Mouse (Mus musculus) layer of hippocampus, adult 8-10 months (tissue): ENCODE data around the gene Armc12. TPM values are rescaled to one million over a fixed set of nuclear protein-coding genes. Genes with fewer than 3 reads are reported as not detected.
"Not testable (repeated sequence)": the region's sequence is repeated elsewhere in the genome, so short reads cannot be mapped to it uniquely, and the experiment has no call there.

Source experiments
- DNase-seq, 2 experiments: peaks; one replicate each; pipeline ENCODE4 v3.0.0; 2022; ENCODE audit warnings: low spot score in 2 of 2
- total RNA-seq, 4 experiments: library from RNA; stranded (reverse); gene quantifications; 2 replicates each; pipeline ENCODE4 v1.2.4; 2022

Gene Armc12
- total RNA-seq, 4 experiments from 2014 or later: not detected

DNA sequence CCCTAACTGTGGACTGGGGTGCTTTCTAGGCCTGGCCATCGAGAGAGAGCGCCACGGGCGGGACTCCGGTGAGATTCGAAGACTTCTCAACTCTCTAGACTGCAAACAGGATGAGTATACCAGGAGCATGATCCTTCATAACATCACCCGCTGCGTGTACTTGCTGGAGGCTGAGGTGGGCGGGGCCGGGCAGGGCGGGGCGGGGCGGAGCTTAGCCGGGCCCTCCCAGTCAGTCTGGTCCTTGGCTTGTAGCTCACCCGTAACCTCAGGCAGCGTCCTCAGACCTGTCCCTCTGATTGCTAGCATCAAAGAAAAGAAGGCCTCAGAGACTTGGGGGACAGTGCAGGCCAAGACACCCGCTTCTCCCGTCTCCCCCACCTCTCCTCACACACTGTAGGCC lies 1.3 kb downstream of the Armc12 start:
- no peak for DNase-seq

GRCm38 (mm10) chr17:28532557-28532956 lies 2.0 kb downstream of the Armc12 start:
- no peak for DNase-seq

GRCm38 (mm10) chr17:28533327-28533726 lies 2.7 kb downstream of the Armc12 start:
- DNase-seq: no peak

DNA sequence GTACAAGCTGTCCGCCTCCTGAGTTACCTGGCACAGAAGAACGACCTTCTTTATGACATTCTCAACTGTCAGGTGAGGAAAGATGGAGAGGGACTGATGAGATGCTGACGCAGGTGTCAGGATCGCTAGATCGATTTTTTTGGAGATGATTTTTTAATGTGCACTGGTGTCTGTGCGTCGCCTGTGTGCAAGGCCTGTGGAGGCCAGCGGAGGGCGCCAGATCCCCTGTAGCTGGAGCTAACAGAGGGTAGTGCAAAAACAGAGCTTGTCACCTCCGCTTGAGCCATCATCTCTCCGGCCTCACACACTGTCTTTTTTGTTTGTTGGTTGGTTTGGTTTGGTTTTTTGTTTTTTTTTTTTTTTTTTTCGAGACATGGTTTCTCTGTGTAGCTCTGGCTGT lies 7.3 kb downstream of the Armc12 start:
- DNase-seq: no peak

DNA sequence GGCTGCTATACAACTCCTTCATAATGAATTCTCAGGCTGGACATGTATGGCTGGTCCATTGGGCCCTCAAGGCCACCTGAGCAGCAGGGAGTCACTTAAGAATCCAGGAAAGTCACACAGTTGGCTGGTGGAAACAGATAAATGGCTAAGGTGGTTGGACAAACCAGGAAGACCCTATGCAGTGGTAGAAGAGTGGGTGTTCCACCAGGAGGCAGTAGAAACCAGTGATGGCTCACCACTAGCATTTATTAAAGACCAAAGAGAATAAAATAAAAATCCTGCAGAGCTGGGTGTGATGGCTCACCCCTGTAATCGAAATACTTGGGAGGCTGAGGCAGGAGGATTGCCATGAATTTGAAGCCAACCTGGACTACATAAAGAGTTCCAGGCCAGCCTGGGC lies 16.3 kb downstream of the Armc12 start:
- no peak for DNase-seq

DNA sequence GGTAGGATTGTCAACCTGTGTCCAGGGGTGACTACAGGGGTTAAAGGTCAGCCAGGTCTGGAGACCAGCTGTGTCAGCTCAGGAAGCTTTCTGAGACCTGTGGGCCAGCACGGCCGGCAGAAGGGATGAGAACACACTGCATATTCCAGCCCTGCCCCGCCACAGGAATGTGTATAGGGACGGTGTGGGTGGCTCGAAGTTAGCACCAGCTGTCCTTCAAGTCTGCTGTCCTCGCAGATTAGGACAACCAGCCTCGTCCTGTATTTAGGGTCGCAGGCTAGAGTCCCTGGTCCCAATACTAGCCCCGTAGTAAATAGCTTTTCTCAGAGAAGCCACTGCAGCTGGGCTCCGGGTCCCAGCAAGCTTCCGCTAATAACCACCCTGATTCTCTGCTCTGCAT lies 17.9 kb downstream of the Armc12 start:
- DNase-seq: no peak

DNA sequence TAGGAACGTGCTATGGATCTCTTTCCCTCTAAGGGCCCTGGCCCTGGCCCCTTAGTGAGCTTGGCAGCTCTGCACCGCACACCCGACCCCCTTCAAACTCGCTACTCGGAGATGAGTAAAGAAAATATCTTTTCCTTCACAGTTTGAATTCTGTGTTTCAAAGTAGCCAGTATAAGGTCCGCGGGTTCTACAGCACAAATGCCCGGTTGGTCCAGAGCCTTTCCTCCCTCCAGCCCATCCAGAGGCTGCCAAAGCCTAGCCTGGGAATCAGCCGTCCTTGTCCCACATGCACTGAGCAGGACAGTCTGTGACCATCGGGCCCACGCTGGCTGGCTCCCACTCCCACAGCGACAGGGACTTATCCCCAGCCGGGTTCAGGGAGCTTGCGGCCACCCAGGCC lies 18.5 kb downstream of the Armc12 start, which contains the start of gene Clpsl2:
Clpsl2 (plus strand) TSS at position 301 of the 400 bp plus-strand sequence.
- no peak for DNase-seq

DNA sequence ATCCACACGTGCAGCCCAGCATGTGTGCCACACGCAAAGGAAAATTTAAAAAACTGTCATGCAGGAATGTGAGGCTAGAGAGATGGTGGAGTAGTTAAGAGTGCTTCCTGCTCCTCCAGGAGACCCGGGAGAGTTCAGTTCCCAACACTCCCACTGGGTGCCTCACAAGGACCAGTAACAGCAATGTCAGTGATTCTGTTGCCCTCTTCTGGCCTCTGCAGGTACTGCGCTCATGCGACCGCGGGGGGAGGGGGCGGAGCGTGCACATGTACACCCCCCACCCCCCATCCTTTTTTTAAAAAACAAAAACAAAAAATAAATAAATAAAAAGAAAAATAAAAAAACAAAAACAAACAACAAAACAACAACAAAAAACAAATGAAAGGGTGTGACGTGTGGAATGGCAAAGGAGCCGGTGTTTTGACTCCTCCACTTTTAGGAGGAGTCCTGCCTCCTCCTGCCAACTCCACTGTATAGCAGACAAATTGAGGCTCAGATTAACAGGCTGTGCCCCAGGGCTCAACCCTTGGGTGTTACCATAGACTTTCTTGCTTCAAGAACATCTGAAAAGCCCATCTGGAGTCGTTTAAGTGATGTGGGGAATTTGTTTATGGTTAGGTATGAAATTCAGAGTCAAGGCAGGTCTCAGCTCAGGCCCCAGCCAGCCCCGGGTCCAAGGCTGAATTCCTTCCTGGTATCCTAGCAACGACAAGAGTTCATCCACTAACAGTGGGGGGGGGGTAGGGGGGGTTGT lies 22.6 kb downstream of the Armc12 start:
- peak; percentile 47 to 65 for DNase-seq

- DNase-seq: not testable (repeated sequence)
Measured at GRCm38 (mm10) chr17:28554021-28554420, 23.4 kb downstream of the Armc12 start.

- no peak for DNase-seq
Measured at GRCm38 (mm10) chr17:28556635-28557396, 26.2 kb downstream of the Armc12 start.

DNA sequence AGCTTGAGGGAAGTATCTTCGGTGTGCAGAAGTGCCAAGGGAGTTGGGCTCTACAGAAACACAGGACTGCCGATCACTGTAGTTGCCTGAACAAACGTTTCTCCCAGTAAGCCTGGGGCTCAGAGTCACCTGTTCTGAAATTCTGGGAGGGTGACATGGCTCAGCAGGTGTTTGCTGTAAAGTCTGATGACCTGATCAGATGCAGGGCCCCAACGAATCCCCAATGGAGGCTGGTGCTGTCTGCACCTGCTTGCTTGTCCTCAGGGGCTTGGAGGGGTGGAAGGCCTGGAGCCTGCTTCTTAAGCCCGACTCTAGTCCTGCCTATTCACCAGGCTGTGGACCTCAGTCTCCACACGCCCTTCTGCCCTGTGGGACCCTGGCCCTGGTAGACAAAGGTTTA lies 27.2 kb downstream of the Armc12 start:
- DNase-seq: no peak

GRCm38 (mm10) chr17:28560598-28560997 lies 30.0 kb downstream of the Armc12 start, which contains the start of gene Clps:
Gene Clps (minus strand): TSS chr17:28560766.
- DNase-seq: no peak

GRCm38 (mm10) chr17:28561613-28562012 lies 31.0 kb downstream of the Armc12 start:
- DNase-seq: no peak

DNA sequence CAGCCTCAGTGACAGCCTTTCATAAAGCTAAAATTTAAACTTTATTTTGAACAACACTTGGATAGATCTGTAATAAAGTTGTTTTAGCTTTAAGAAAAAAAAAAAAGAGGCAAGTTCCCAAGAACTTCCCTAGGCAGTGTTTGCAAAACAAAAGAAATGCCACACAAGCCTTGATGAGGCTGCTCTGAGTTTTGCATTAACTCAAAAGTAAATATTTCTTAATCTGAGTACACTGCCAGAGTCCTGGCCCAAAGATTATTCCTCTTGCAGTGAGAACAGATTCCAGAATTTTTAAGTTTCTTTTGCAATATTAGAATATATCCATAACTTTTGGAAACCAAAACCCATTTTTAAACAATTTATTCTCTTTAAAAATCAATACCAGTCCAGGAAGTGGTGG lies 34.6 kb downstream of the Armc12 start:
- no peak for DNase-seq

GRCm38 (mm10) chr17:28567541-28567940 lies 36.9 kb downstream of the Armc12 start:
- no peak for DNase-seq

GRCm38 (mm10) chr17:28571868-28572267 lies 41.3 kb downstream of the Armc12 start:
- no peak for DNase-seq

DNA sequence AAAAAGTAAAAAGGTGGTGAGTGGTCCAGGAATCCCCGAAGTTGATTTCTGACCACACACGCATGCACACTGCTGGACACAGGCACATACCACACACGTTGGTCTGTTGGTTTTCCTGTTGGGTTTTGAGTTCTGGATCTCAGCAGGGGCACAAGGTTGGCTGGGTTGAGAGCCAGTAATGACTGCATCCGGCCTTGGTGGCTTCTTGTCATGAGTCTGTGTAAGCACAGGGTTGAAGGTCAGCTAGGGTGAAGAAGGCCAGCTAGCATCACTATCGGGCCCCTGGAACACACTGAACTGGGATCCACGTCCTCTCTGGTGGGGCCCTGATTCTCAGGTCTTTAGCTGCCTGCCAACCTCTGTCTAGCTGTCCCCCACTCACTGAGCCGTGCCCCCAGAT lies 41.9 kb downstream of the Armc12 start:
- no peak for DNase-seq

DNA sequence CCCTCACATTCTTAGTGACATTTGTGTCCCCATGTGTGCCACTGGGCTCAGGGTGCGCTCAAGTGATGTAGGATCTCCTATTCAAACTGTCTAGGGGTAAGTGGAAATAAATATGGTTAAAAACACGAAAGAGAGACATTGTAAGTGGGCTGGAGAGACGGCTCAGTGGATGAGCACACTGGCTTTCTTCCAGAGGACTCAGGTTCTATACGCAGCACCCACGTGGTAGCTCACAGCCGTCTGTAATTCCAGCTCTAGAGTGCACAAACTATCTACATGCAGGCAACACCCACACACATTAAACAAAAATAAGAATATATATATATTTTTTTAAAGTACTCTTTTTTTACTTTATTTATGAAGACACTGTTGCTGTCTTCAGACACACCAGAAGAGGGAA lies 42.3 kb downstream of the Armc12 start:
- no peak for DNase-seq

DNA sequence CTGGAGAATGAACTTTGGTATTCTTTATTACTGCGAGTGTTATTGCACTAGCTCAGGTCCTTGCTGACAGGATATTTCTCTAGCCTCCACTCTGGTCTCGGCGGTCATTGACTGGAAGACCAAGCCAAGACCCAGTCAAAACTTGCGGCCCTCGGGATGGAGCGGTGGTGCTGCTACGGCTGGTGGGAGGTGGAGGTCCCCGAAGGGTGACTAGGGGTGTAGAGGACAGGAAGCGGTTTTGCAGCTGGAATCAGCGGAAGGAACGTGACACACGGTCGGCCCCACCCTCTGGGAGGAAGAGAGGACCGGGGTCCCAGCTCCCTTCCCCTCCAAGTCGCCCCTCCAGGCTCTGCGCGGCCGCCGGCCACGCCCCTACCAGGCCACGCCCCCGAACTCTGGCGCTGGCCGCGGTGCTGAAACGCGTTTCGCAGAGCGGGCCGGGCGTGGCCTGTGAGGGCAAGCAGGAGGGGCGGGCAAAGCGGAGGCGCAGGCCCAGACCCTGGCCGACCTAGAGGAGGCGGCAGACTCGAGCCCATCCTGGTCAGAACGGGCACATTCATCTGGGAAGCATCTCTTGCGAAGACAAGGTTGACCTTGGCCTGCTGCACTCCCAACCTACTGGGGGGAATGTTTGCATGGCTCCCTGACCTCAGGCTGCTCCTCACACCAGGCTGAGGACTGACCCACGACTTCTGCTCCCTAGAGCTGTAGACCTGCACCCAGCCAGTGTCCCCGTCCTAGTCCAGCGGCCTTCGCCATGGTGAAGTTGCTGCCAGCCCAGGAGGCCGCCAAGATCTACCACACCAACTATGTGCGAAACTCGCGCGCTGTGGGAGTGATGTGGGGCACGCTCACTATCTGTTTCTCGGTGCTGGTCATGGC lies 44.9 kb downstream of the Armc12 start, which contains the start of gene Lhfpl5:
Lhfpl5 (plus strand) TSS at position 398 of the 882 bp plus-strand sequence.
- no peak for DNase-seq

- no peak for DNase-seq
Measured at GRCm38 (mm10) chr17:28580396-28580795, 49.8 kb downstream of the Armc12 start.

DNA sequence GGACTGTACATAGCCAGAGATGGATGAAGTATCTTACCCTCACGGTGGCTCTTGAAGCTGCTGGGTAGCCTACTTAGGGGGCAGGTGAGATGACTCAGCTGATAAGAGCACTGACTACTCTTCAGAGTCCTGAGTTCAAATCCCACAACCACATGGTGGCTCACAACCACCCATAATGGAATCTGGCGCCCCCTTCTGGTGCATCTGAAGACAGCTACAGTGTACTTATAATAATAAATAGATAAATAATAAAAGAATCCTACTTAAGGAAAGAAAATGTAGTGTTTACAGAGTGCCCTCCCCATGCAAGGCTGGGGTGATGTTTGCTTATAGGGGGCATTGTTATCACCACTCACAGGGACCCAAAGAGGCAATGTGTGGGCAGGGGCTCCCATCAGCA lies 50.5 kb downstream of the Armc12 start:
- DNase-seq: no peak

DNA sequence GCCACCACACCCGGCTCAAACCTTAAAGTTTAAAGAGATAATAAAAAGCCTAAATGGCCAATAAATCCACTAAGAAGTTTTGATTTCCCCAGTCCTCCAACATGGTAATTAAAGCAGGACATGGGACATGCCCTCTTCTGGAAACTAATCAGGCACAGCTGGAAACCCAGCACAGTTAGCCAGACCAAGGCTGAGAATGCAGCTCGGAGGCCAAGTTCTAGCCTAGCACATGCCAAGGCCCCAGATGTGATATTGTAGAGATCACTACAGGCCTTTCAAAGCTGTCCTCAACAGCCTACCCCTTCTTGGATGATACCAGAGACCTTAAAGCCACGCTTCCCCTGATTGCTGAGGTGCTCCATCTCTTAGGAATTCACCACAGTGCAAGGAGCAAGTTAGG lies 55.9 kb downstream of the Armc12 start:
- no peak for DNase-seq
